Mouse (Mus musculus) brain, embryonic 14.5 days (tissue): ENCODE measurements at regions not wholly inside any gene's neighbourhood (a gene's known extent, or its start where the extent isn't known, plus 50 kb on each side); places are given as distances from the start of the nearest gene placed in this dataset.
A peak's percentile ranks its signal among the peaks of the same experiment; 100 is the strongest.

Experiments
- DNase-seq: peaks from one replicate; pipeline ENCODE4 v3.0.0-alpha.2; 2011; ENCODE audit warnings: low read depth
- CTCF ChIP-seq: fragments of 200-500 bp; IDR thresholded peaks from 2 replicates; pipeline ENCODE4 v1.5.1; 2012; ENCODE audit warnings: inconsistent platforms, mild to moderate bottlenecking, moderate library complexity, borderline replicate concordance; ENCODE audit not compliant: insufficient read depth, insufficient read length; ENCODE audit errors: extremely low read depth
- POLR2A ChIP-seq: fragments of 200-500 bp; IDR thresholded peaks from 2 replicates; pipeline ENCODE4 v1.6.1; 2012; ENCODE audit warnings: mild to moderate bottlenecking, inconsistent platforms, borderline replicate concordance; ENCODE audit not compliant: poor library complexity, insufficient read depth, insufficient read length, severe bottlenecking; ENCODE audit errors: extremely low read depth

GRCm38 (mm10) chr2:116973441-116973840, 95.0 kb downstream of the Tmco5 start:
- TF ChIP-seq CTCF: no peak
- no peak for TF ChIP-seq POLR2A
- DNase-seq: no peak

- TF ChIP-seq CTCF (no peak), POLR2A (no peak)
- DNase-seq: no peak
Observed at GRCm38 (mm10) chr2:116974152-116974551, 95.7 kb downstream of the Tmco5 start.

GRCm38 (mm10) chr2:116974569-116975060, 96.1 kb downstream of the Tmco5 start:
- peak; percentile 55 for DNase-seq
- no peak for TF ChIP-seq POLR2A
- TF ChIP-seq CTCF: no peak

- TF ChIP-seq CTCF (no peak), POLR2A (no peak)
- no peak for DNase-seq
Observed at GRCm38 (mm10) chr2:116975091-116975600, 96.7 kb downstream of the Tmco5 start.

- peak; percentile 97 for DNase-seq
- TF ChIP-seq POLR2A (peak; percentile 77), CTCF (no peak; the same call in 1 of the 2 replicates)
Observed at GRCm38 (mm10) chr2:116975601-116976431, 97.3 kb downstream of the Tmco5 start.

- DNase-seq: peak; percentile 76
- TF ChIP-seq POLR2A: no peak
- no peak for TF ChIP-seq CTCF
Observed at GRCm38 (mm10) chr2:116976432-116976750, 97.9 kb downstream of the Tmco5 start.

- DNase-seq: peak; percentile 71
- TF ChIP-seq POLR2A (no peak), CTCF (no peak)
Observed at GRCm38 (mm10) chr2:116976951-116977503, 98.5 kb downstream of the Tmco5 start.

GRCm38 (mm10) chr2:116977771-116978600, 99.5 kb downstream of the Tmco5 start:
- no peak for DNase-seq
- TF ChIP-seq CTCF: no peak

GRCm38 (mm10) chr2:116978809-116979208, 100.3 kb downstream of the Tmco5 start:
- no peak for DNase-seq
- TF ChIP-seq POLR2A: no peak
- no peak for TF ChIP-seq CTCF

GRCm38 (mm10) chr2:116979561-116980391, 101.3 kb downstream of the Tmco5 start:
- no peak for TF ChIP-seq CTCF
- no peak for TF ChIP-seq POLR2A
- peak; percentile 82 for DNase-seq

GRCm38 (mm10) chr2:116980692-116981091, 102.2 kb downstream of the Tmco5 start:
- DNase-seq: no peak

More at GRCm38 (mm10) chr2:116980692-116981091, 102.2 kb downstream of the Tmco5 start:
- no peak for TF ChIP-seq POLR2A
- no peak for TF ChIP-seq CTCF
